ENCODE assay signal across 29 mouse cellular contexts in the genomic region with DNA sequence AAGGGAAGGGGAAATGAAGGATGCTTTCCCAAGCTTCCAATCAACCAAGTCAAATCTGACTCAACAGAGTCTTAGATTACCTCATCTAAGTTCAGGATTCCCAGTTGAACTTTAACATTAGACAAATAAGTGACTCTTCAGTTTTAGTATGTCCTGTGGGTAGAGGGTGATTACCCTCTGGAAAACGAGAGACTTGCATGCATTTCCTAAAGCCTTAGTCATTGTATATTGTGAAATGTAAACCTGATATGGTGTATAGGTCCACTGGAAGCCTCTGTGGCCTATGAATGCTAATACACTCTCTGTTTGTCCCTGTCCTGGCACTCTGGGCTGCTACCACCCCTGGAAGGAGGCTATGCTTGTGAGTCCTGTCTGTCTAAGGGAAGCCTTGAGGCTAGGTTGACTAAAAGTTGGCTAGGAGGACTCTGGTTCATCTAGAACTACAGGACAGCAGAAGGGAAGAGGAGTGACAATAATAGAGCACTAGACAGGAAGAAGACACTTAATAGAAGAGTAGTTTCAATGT. TPM values are rescaled to one million over a fixed set of nuclear protein-coding genes. Genes with fewer than 3 reads are reported as not detected.
DNase-seq lines count a peak whose midpoint lies in the region; ATAC-seq and TF ChIP-seq lines count a peak whose summit lies in the region.
"Had no signal": no experiment of that assay in that cellular context is flagged by ENCODE, and none has a peak within 500 bp of the region (broad histone marks: within the 10 kb centered on the region; RNA-seq: fewer than 3 reads in every experiment).

No protein-coding gene starts in this region.

- no peaks in the 10 kb centered on the region for H3K9me3 ChIP-seq in liver, postnatal 0 days (ENCODE audit: low read length)
- H3K9me3 ChIP-seq in liver, embryonic 12.5 days (replicated peaks) = no peaks in the 10 kb centered on the region
- no peaks in the 10 kb centered on the region for H3K9me3 ChIP-seq in hindbrain, embryonic 10.5 days
- no peaks in the 10 kb centered on the region for H3K9me3 ChIP-seq in hindbrain, embryonic 12.5 days (replicated peaks)
- H3K9me3 ChIP-seq: forebrain, embryonic 10.5 days; forebrain, embryonic 13.5 days; hindbrain, embryonic 15.5 days had no signal

- no peaks in the 10 kb centered on the region for H3K4me1 ChIP-seq in liver, postnatal 0 days (ENCODE audit: insufficient read depth)
- no peaks in the 10 kb centered on the region for H3K4me1 ChIP-seq in liver, embryonic 12.5 days
- no peaks in the 10 kb centered on the region for H3K4me1 ChIP-seq in hindbrain, embryonic 10.5 days (replicated peaks)
- H3K4me1 ChIP-seq in hindbrain, embryonic 12.5 days = no peaks in the 10 kb centered on the region
- H3K4me1 ChIP-seq: forebrain, embryonic 10.5 days; forebrain, embryonic 13.5 days; hindbrain, embryonic 15.5 days had no signal

- peak; percentile 74 for ATAC-seq in liver, postnatal 0 days
- ATAC-seq in liver, embryonic 12.5 days = no peak
- ATAC-seq in granulocyte monocyte progenitor cell, adult 5-6 weeks (replicated peaks; ENCODE audit: poor library complexity, severe bottlenecking) = peak; percentile 23; the same call in 1 of the 2 replicates
- no peak for ATAC-seq in hindbrain, embryonic 12.5 days (ENCODE audit: low FRiP score)
- ATAC-seq: CD4-positive, CD25-positive, alpha-beta regulatory T cell, adult 4 months; forebrain, embryonic 13.5 days; forebrain, embryonic 16.5 days; intestine, postnatal 0 days had no signal

- H3K9ac ChIP-seq in liver, postnatal 0 days (replicated peaks) = no peak overlapping the region
- no peak overlapping the region for H3K9ac ChIP-seq in liver, embryonic 12.5 days
- no peak overlapping the region for H3K9ac ChIP-seq in hindbrain, embryonic 12.5 days
- H3K9ac ChIP-seq: forebrain, embryonic 13.5 days; hindbrain, embryonic 15.5 days had no signal

- H3K4me2 ChIP-seq in liver, postnatal 0 days (ENCODE audit: low read depth, low read length) = no peak overlapping the region
- no peak overlapping the region for H3K4me2 ChIP-seq in liver, embryonic 12.5 days
- H3K4me2 ChIP-seq in hindbrain, embryonic 12.5 days (replicated peaks) = no peak overlapping the region
- H3K4me2 ChIP-seq: forebrain, embryonic 13.5 days; heart, embryonic 11.5 days; hindbrain, embryonic 15.5 days had no signal

- H3K27ac ChIP-seq in liver, postnatal 0 days (ENCODE audit: low read depth) = no peak overlapping the region
- H3K27ac ChIP-seq in liver, embryonic 12.5 days = no peak overlapping the region
- no peak overlapping the region for H3K27ac ChIP-seq in hindbrain, embryonic 10.5 days
- H3K27ac ChIP-seq in hindbrain, embryonic 12.5 days = no peak overlapping the region
- H3K27ac ChIP-seq: forebrain, embryonic 10.5 days; forebrain, embryonic 13.5 days; hindbrain, embryonic 15.5 days had no signal

- 33% methylated on average over 1 of the region's 1 CpGs for WGBS in liver, postnatal 0 days (ENCODE audit: insufficient replicate concordance)
- 39% methylated on average over 1 of the region's 1 CpGs for WGBS in liver, embryonic 12.5 days (ENCODE audit: insufficient replicate concordance)
- WGBS in hindbrain, embryonic 10.5 days = 87% methylated on average over 1 of the region's 1 CpGs
- 76% methylated on average over 1 of the region's 1 CpGs for WGBS in hindbrain, embryonic 12.5 days

- no peaks in the 10 kb centered on the region for H3K79me2 ChIP-seq in C2C12 (ENCODE audit: control insufficient read depth, insufficient read depth)

- TF ChIP-seq CTCF in liver, postnatal 0 days (IDR thresholded peaks at IDR 0.05; ENCODE audit: low read depth) = no peak
- no peak for TF ChIP-seq CTCF in C2C12 (IDR thresholded peaks at IDR 0.05; ENCODE audit: control insufficient read depth, insufficient read depth, insufficient read length)

- H3K27me3 ChIP-seq in liver, postnatal 0 days (ENCODE audit: insufficient read depth, low read length) = no peaks in the 10 kb centered on the region
- no peaks in the 10 kb centered on the region for H3K27me3 ChIP-seq in liver, embryonic 12.5 days (replicated peaks)
- H3K27me3 ChIP-seq in C2C12 (ENCODE audit: control insufficient read depth, insufficient read depth, insufficient read length) = no peaks in the 10 kb centered on the region
- H3K27me3 ChIP-seq in hindbrain, embryonic 10.5 days (ENCODE audit: insufficient read depth, poor library complexity, severe bottlenecking) = no peaks in the 10 kb centered on the region
- H3K27me3 ChIP-seq in hindbrain, embryonic 12.5 days = no peaks in the 10 kb centered on the region
- H3K27me3 ChIP-seq: forebrain, embryonic 13.5 days; hindbrain, embryonic 15.5 days had no signal

- no peak overlapping the region for H3K4me3 ChIP-seq in liver, postnatal 0 days (ENCODE audit: low read depth, low read length)
- H3K4me3 ChIP-seq in liver, embryonic 12.5 days = no peak overlapping the region
- H3K4me3 ChIP-seq in C2C12 (ENCODE audit: insufficient read depth, poor library complexity, severe bottlenecking) = no peak overlapping the region
- H3K4me3 ChIP-seq in hindbrain, embryonic 10.5 days = no peak overlapping the region
- no peak overlapping the region for H3K4me3 ChIP-seq in hindbrain, embryonic 12.5 days
- H3K4me3 ChIP-seq: forebrain, embryonic 10.5 days; forebrain, embryonic 13.5 days; hindbrain, embryonic 15.5 days had no signal

- no peak for TF ChIP-seq EP300 in liver, postnatal 0 days (IDR thresholded peaks at IDR 0.05; ENCODE audit: low read depth)

- DNase-seq in liver, postnatal 0 days = no peak
- no peak for DNase-seq in cerebellum, adult 11 months
- no peak for DNase-seq in hindbrain, embryonic 10.5 days (ENCODE audit: low spot score)
- DNase-seq: adrenal gland, adult 2 months; adrenal gland, postnatal 14 days; B cell, adult 2 months; cerebellum, adult 11-12 months; cerebellum, adult 8-10 months; cerebellum, postnatal 10 days; cerebellum, postnatal 36 days; embryo, embryonic 11 days; gastrocnemius, postnatal 10 days; gastrocnemius, postnatal 36 days; heart, adult 18-20 months; heart, postnatal 36 days; kidney, adult 2 months had no signal

- no peaks in the 10 kb centered on the region for H3K36me3 ChIP-seq in liver, postnatal 0 days (replicated peaks; ENCODE audit: insufficient read depth, low read length)
- no peaks in the 10 kb centered on the region for H3K36me3 ChIP-seq in liver, embryonic 12.5 days
- no peaks in the 10 kb centered on the region for H3K36me3 ChIP-seq in C2C12 (ENCODE audit: control insufficient read depth, insufficient read depth)
- H3K36me3 ChIP-seq in hindbrain, embryonic 10.5 days = no peaks in the 10 kb centered on the region
- no peaks in the 10 kb centered on the region for H3K36me3 ChIP-seq in hindbrain, embryonic 12.5 days
- H3K36me3 ChIP-seq: forebrain, embryonic 10.5 days; hindbrain, embryonic 15.5 days had no signal

- no peak overlapping the region for H3ac ChIP-seq in C2C12 (ENCODE audit: control insufficient read depth, insufficient read length, low read depth)

- H3K79me3 ChIP-seq in C2C12 (ENCODE audit: low read depth) = no peaks in the 10 kb centered on the region

TF ChIP-seq in C2C12, 6 proteins besides CTCF, POLR2A, EP300 and RAD21:
- TF ChIP-seq MAX (IDR thresholded peaks at IDR 0.05) (no peak), CEBPB (IDR thresholded peaks at IDR 0.05; ENCODE audit: low read depth) (peak; percentile 56)

RNA-seq across cellular contexts. Expression of a gene that starts 16.3 kb away (rescaled TPM):
- polyA plus RNA-seq in liver, postnatal 0 days (2015; fragmentation: Nextera tagmentation; extraction: Ambion mirVana) = not detected in 2 replicates
- polyA plus RNA-seq in liver, embryonic 12.5 days (2016; fragmentation: Nextera tagmentation; extraction: Ambion mirVana) = 0.25 and 0.30 TPM in 2 replicates
- not detected for polyA plus RNA-seq in C2C12 (2012; fragmentation: generic; extraction: Trizol)
- not detected in 2 replicates for total RNA-seq in granulocyte monocyte progenitor cell, adult 5-6 weeks (2014; fragmentation: Nextera tagmentation)
- total RNA-seq in granulocyte monocyte progenitor cell, adult 5-6 weeks (2017) = not detected in 2 replicates
- 0.45 and 0.63 TPM in 2 replicates for polyA plus RNA-seq in hindbrain, embryonic 10.5 days (2016; fragmentation: Nextera tagmentation; extraction: Ambion mirVana)
- polyA plus RNA-seq in hindbrain, embryonic 12.5 days (2016; fragmentation: Nextera tagmentation; extraction: Ambion mirVana) = 1.7 TPM in 2 replicates
- total RNA-seq: gastrocnemius, adult 18-20 months; MEL had no signal
- polyA plus RNA-seq: CD4-positive, CD25-positive, alpha-beta regulatory T cell, adult 4 months had no signal

RNA-seq across cellular contexts. Expression of a gene that starts 29.1 kb away (rescaled TPM):
- 1.6 and 1.7 TPM in 2 replicates for polyA plus RNA-seq in liver, postnatal 0 days (2015; fragmentation: Nextera tagmentation; extraction: Ambion mirVana)
- polyA plus RNA-seq in liver, embryonic 12.5 days (2016; fragmentation: Nextera tagmentation; extraction: Ambion mirVana) = 3.2 and 3.7 TPM in 2 replicates
- polyA plus RNA-seq in C2C12 (2012; fragmentation: generic; extraction: Trizol) = 4.2 TPM
- total RNA-seq in granulocyte monocyte progenitor cell, adult 5-6 weeks (2014; fragmentation: Nextera tagmentation) = 9.7 and 14.6 TPM in 2 replicates
- total RNA-seq in granulocyte monocyte progenitor cell, adult 5-6 weeks (2017) = 11.8 and 13.0 TPM in 2 replicates
- 6.8 and 7.8 TPM in 2 replicates for polyA plus RNA-seq in hindbrain, embryonic 10.5 days (2016; fragmentation: Nextera tagmentation; extraction: Ambion mirVana)
- 13.4 and 16.6 TPM in 2 replicates for polyA plus RNA-seq in hindbrain, embryonic 12.5 days (2016; fragmentation: Nextera tagmentation; extraction: Ambion mirVana)
- total RNA-seq: MEL had no signal

Comparison
In these comparisons a context has a peak if more than half of its experiments do, and no peak if none do; other contexts are left out.
1. ATAC-seq: peak in liver, postnatal 0 days (single experiment) and granulocyte monocyte progenitor cell, adult 5-6 weeks (single experiment); none in liver, embryonic 12.5 days (single experiment) and hindbrain, embryonic 12.5 days (single experiment).